Mouse (Mus musculus) midbrain, embryonic 16.5 days (tissue): ENCODE results near the gene 2310022B05Rik. TPM values are rescaled to one million over a fixed set of nuclear protein-coding genes. Genes with fewer than 3 reads are reported as not detected.

Experiments
- ATAC-seq: fragments of 200-750 bp; cut with Nextera tagmentation; 2 replicates; pipeline ENCODE4 v1.8.0; 2017; ENCODE audit warnings: moderate TSS enrichment
- H3K27ac ChIP-seq: fragments of 300-500 bp; sonication (generic); 2 replicates; pipeline ENCODE4 v1.5.1; 2014; ENCODE audit warnings: mild to moderate bottlenecking, low read length, mixed read lengths
- H3K27me3 ChIP-seq: fragments of 300-500 bp; sonication (generic); 2 replicates; pipeline ENCODE4 v1.6.1; 2014; ENCODE audit warnings: low read depth, low read length, mixed read lengths; ENCODE audit not compliant: control insufficient read depth, insufficient read depth
- H3K36me3 ChIP-seq: fragments of 300-500 bp; sonication (generic); 2 replicates; pipeline ENCODE4 v1.6.1; 2014; ENCODE audit warnings: mild to moderate bottlenecking, low read length, moderate library complexity, mixed read lengths; ENCODE audit not compliant: control insufficient read depth, insufficient read depth
- H3K4me1 ChIP-seq: fragments of 300-500 bp; sonication (generic); 2 replicates; pipeline ENCODE4 v1.6.1; 2014; ENCODE audit warnings: mild to moderate bottlenecking, low read length, mixed read lengths; ENCODE audit not compliant: control insufficient read depth, insufficient read depth
- H3K4me2 ChIP-seq: fragments of 300-500 bp; sonication (generic); 2 replicates; pipeline ENCODE4 v1.6.1; 2014; ENCODE audit warnings: mild to moderate bottlenecking, low read length, mixed read lengths
- H3K4me3 ChIP-seq: fragments of 300-500 bp; sonication (generic); 2 replicates; pipeline ENCODE4 v1.5.1; 2014; ENCODE audit warnings: low read depth, mild to moderate bottlenecking, low read length, moderate library complexity, mixed read lengths
- H3K9ac ChIP-seq: fragments of 300-500 bp; sonication (generic); 2 replicates; pipeline ENCODE4 v1.6.1; 2014; ENCODE audit warnings: low read depth, low read length, mixed read lengths
- H3K9me3 ChIP-seq: fragments of 300-500 bp; sonication (generic); replicated peaks from 2 replicates; pipeline ENCODE4 v1.6.1; 2014; ENCODE audit warnings: mild to moderate bottlenecking, low read length, mixed read lengths; ENCODE audit not compliant: control insufficient read depth, poor library complexity, severe bottlenecking
- WGBS: fragments of 180-500 bp; shearing (Covaris S2); extraction: QIAGEN DNeasy Blood & Tissue Kit; methylation state at CpG from one replicate; pipeline ENCODE4 v1.1.7; 2014; 5-methylcytosine and 5-hydroxymethylcytosine counted together
- polyA plus RNA-seq: library from polyadenylated mRNA; unstranded; fragments of >200 nt; fragmentation: Nextera tagmentation; extraction: Ambion mirVana; gene quantifications from 2 replicates; pipeline ENCODE4 v1.2.1, GENCODE M21; 2015

The 2310022B05Rik gene
- polyA plus RNA-seq, 1 experiment from 2014 or later, result 24.2 TPM

DNA sequence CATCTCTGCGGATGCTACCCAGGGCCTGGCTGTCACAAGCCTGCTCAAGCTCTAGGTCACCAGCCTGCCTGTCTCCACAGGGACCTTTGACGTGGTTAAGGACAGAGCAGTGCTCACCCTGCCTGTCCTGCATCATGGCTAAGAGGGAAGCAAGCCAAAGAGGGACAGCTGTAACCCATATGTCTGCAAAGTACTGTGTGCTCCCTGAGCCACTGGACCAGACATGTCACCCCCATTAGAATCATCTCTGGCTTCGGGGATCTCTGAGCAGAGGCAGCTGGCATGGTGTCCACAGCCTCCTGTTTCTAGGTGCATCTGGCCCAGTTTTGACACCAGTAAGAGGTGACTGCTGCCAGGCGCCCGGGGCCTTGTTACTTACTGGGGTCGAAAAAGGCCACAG, 32.7 kb downstream of the 2310022B05Rik start:
- WGBS, result 87% methylated on average over 6 of the region's 6 CpGs
- H3K4me2 ChIP-seq, result no peak overlapping the region
- H3K4me3 ChIP-seq, result no peak overlapping the region
- ATAC-seq, result no peak
- no peaks in the 10 kb centered on the region for H3K9me3 ChIP-seq
- H3K36me3 ChIP-seq, result no peaks in the 10 kb centered on the region
- H3K27ac ChIP-seq, result no peak overlapping the region
- H3K27me3 ChIP-seq, result no peaks in the 10 kb centered on the region
- H3K4me1 ChIP-seq, result no peaks in the 10 kb centered on the region
- H3K9ac ChIP-seq, result no peak overlapping the region

GRCm38 (mm10) chr8:124626251-124626650, 36.9 kb downstream of the 2310022B05Rik start:
- no peak for ATAC-seq
- 85% methylated on average over 9 of the region's 9 CpGs for WGBS

GRCm38 (mm10) chr8:124621255-124621654, 41.9 kb downstream of the 2310022B05Rik start:
- Histone ChIP-seq H3K9me3 (no peaks in the 10 kb centered on the region), H3K4me2 (no peak overlapping the region), H3K4me3 (no peak overlapping the region), H3K36me3 (no peaks in the 10 kb centered on the region), H3K27ac (peak overlapping the region; percentile 68; the same call in 1 of the 2 replicates), H3K9ac (no peak overlapping the region), H3K4me1 (no peaks in the 10 kb centered on the region), H3K27me3 (peaks cover 1% of the 10 kb centered on the region; the same call in 1 of the 2 replicates)
- peak; percentile 77 for ATAC-seq
- 39% methylated on average over 5 of the region's 5 CpGs for WGBS

More at GRCm38 (mm10) chr8:124626251-124626650, 36.9 kb downstream of the 2310022B05Rik start:
- no peak overlapping the region for H3K27ac ChIP-seq
- H3K9me3 ChIP-seq, result no peaks in the 10 kb centered on the region
- H3K9ac ChIP-seq, result no peak overlapping the region
- H3K4me3 ChIP-seq, result no peak overlapping the region
- no peaks in the 10 kb centered on the region for H3K36me3 ChIP-seq
- no peaks in the 10 kb centered on the region for H3K4me1 ChIP-seq
- H3K4me2 ChIP-seq, result no peak overlapping the region
- no peaks in the 10 kb centered on the region for H3K27me3 ChIP-seq

DNA sequence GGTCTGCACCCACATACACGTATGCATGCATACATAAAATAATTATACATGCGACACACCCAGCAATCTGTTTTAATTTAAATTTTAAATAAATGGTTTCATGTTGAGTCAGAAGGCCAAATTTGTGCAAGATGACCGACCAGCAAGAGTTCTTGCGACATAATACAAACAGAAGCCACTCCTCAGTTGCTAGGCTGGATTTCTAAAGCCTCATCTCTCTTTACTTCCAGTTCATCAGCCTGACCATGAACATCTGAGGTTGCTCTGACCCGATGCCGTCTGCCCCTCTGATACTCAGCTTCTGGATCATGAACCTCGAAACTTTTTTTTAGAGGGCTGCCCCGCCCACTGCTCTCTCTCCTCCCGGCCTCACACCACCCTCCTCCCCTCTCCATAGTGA, 44.9 kb downstream of the 2310022B05Rik start:
- Histone ChIP-seq H3K9ac (no peak overlapping the region), H3K4me1 (no peaks in the 10 kb centered on the region), H3K36me3 (no peaks in the 10 kb centered on the region), H3K27ac (no peak overlapping the region), H3K9me3 (no peaks in the 10 kb centered on the region), H3K27me3 (peaks cover 5% of the 10 kb centered on the region; the same call in 1 of the 2 replicates), H3K4me3 (no peak overlapping the region), H3K4me2 (no peak overlapping the region)
- ATAC-seq, result no peak
- WGBS, result 57% methylated on average over 9 of the region's 9 CpGs

DNA sequence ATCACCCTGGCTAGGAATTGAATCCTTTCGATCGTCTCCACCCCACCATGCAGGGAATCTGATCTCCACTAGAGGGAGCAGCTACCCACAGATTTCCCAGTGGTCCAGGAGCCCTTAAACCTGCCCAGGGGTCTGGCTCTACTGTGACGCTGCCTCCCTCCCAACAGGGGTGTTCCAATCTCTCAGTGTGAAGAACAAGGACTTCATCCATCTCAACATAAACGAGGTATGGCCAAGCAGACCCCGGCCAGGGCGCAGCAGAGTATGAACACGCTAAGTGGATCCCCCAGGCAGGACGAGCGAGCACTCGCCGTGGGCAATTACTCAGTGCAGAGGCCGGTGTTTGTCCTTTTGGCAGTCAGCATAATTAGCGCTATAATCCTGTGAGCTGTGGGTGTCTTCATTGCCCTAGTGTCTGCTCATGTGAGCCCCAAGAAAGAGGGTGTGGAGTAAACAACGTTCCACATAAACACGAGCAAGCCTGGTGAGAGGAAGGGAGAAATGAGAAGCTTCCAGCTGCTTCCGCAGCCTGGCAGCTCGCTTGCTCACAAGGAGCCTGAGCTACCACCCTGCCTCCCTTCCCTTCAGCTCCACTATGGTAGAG, 45.8 kb downstream of the 2310022B05Rik start:
- H3K27me3 ChIP-seq, result peaks cover 5% of the 10 kb centered on the region; the same call in 1 of the 2 replicates
- peak; percentile 72 for ATAC-seq
- H3K9ac ChIP-seq, result peak overlapping the region; percentile 52
- H3K4me2 ChIP-seq, result peak overlapping the region; percentile 61
- WGBS, result 6% methylated on average over 17 of the region's 17 CpGs
- H3K27ac ChIP-seq, result peak overlapping the region; percentile 69
- H3K4me3 ChIP-seq, result peak overlapping the region; percentile 39
- H3K4me1 ChIP-seq, result no peaks in the 10 kb centered on the region
- H3K36me3 ChIP-seq, result no peaks in the 10 kb centered on the region
- no peaks in the 10 kb centered on the region for H3K9me3 ChIP-seq

- no peak overlapping the region for H3K4me2 ChIP-seq
- H3K4me1 ChIP-seq, result no peaks in the 10 kb centered on the region
- no peak overlapping the region for H3K27ac ChIP-seq
- H3K9ac ChIP-seq, result no peak overlapping the region
- H3K4me3 ChIP-seq, result no peak overlapping the region
- no peaks in the 10 kb centered on the region for H3K9me3 ChIP-seq
- H3K27me3 ChIP-seq, result peaks cover 5% of the 10 kb centered on the region; the same call in 1 of the 2 replicates
- ATAC-seq, result no peak
- 88% methylated on average over 5 of the region's 6 CpGs for WGBS
- H3K36me3 ChIP-seq, result no peaks in the 10 kb centered on the region
Observed at GRCm38 (mm10) chr8:124614325-124614724, 48.8 kb downstream of the 2310022B05Rik start.

- ATAC-seq, result no peak
Observed at GRCm38 (mm10) chr8:124608972-124609353, 54.2 kb downstream of the 2310022B05Rik start.

DNA sequence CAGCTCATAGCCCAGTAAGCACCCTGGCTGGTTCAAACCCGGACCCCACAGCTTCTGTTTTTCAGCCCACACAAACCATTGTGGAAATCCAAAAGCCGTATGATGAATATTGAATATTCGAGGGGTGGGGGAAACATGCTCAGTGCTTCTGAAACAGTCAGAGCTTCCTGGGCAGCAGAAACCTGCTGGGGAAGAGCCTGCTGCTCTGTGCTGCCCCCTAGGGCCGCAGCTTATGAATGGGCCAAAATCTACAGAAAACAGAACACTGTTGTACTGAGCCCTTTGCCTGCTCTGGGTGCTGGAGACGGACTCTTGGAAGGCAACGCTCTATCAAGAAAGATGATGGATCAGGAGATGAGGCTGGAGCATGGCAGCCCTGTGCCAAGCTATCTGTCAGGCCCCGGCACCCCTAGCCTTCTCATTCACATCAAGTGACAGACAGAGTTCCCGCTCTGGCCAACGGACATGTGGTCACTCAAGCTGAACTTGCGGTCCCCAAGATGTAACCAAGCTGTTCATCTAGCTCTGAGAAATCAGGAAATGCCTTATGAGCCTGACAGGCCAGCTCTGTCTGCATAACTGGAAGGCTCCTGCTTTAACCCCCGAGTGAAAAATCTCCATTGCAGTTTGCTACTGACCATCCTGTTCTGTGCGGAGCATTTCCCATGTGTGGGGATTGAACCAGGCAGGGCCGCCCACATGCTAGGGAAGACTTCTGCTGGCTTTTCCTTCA, 54.8 kb downstream of the 2310022B05Rik start:
- H3K27ac ChIP-seq, result no peak overlapping the region
- no peak overlapping the region for H3K9ac ChIP-seq
- no peaks in the 10 kb centered on the region for H3K9me3 ChIP-seq
- H3K4me3 ChIP-seq, result no peak overlapping the region
- H3K4me1 ChIP-seq, result no peaks in the 10 kb centered on the region
- no peak for ATAC-seq
- no peaks in the 10 kb centered on the region for H3K36me3 ChIP-seq
- no peak overlapping the region for H3K4me2 ChIP-seq
- H3K27me3 ChIP-seq, result no peaks in the 10 kb centered on the region
- WGBS, result 74% methylated on average over 13 of the region's 13 CpGs

More at GRCm38 (mm10) chr8:124608972-124609353, 54.2 kb downstream of the 2310022B05Rik start:
- Histone ChIP-seq H3K4me1 (no peaks in the 10 kb centered on the region), H3K4me2 (no peak overlapping the region), H3K27ac (no peak overlapping the region), H3K36me3 (no peaks in the 10 kb centered on the region), H3K9me3 (no peaks in the 10 kb centered on the region), H3K9ac (no peak overlapping the region), H3K27me3 (no peaks in the 10 kb centered on the region), H3K4me3 (no peak overlapping the region)
- WGBS, result 80% methylated on average over 9 of the region's 9 CpGs

DNA sequence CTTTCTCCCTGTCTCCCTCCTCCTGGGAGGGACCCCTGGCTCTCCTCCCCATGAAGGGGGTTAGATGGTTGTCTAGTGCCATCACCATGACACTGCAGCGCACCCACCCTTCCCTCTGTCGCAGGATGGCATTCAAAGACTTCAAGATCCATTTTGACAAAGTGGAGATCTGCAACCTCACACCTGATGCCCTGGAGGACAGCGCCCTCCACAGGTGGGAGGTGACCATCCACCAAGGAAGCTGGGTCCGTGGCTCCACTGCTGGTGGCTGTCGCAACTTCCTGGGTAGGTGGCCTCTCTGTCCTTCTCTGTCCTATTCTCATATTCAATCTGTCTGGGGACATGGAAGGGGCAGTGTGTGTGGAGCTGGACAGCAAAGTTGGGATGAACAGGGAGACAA, 59.1 kb downstream of the 2310022B05Rik start:
- no peak overlapping the region for H3K9ac ChIP-seq
- H3K4me2 ChIP-seq, result no peak overlapping the region
- H3K27ac ChIP-seq, result no peak overlapping the region
- no peaks in the 10 kb centered on the region for H3K36me3 ChIP-seq
- H3K9me3 ChIP-seq, result no peaks in the 10 kb centered on the region
- 74% methylated on average over 5 of the region's 5 CpGs for whole genome bisulfite sequencing
- H3K4me3 ChIP-seq, result no peak overlapping the region
- H3K27me3 ChIP-seq, result no peaks in the 10 kb centered on the region
- ATAC-seq, result no peak
- no peaks in the 10 kb centered on the region for H3K4me1 ChIP-seq
